Mouse (Mus musculus): ENCODE results near the gene Shmt1.

Gene Shmt1

GRCm38 (mm10) chr11:60796342-60796741, 15.2 kb downstream of the Shmt1 start:
- DNase-seq (ENCODE audit: low spot score) = no peak

DNA sequence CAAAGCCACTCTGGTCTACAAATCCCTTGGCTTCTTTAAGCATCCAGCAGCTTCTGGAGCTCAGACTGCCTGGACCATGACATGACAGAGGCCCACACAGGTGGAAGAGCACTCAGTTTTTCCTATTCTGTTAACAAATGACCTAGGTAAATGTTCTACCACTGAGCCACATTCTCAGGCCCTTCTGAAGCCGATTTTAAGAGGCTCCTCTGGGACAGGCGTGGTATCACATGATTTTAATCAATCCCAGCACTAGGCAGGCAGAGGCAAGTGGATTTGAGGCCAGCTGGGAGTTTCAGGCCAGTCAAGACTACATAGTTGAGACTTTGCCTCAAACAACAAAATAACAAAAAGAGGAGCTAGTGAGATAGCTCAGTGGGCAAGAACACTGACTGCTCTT, 21.0 kb downstream of the Shmt1 start:
- no peak for DNase-seq (ENCODE audit: low spot score)

GRCm38 (mm10) chr11:60787595-60787994, 23.9 kb downstream of the Shmt1 start:
- no peak for DNase-seq (ENCODE audit: low spot score)

- DNase-seq (ENCODE audit: low spot score) = no peak
These were observed 27.2 kb downstream of the Shmt1 start for GRCm38 (mm10) chr11:60784179-60784922.

DNA sequence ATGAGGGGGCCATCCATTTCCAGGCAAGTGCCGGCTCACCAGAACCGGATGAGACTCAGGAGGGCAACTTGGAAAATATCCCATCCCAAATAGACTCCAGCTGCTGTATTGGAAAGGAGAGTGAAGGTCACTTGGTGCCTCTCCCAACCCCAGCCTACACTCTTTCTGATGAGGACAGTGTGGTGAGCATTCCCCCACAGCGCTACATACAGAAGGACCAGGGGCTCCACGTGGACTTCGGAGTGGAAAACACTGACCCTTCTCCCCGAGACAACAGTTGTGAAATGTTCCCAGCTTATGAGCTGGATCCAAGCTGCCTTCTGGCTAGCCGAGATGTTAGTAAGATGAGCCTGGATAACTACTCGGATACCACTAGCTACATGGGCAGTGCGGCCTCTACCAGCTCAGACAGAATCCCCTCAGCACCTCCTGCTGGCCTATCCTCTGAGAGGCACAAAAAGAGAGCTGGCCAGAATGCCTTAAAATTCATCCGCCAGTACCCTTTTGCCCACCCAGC, 31.8 kb downstream of the Shmt1 start:
- DNase-seq (ENCODE audit: low spot score) = no peak

- no peak for DNase-seq (ENCODE audit: low spot score)
These were observed 33.6 kb downstream of the Shmt1 start for GRCm38 (mm10) chr11:60777801-60778370.

- DNase-seq (ENCODE audit: low spot score) = peak; percentile 75
These were observed 34.4 kb downstream of the Shmt1 start, which contains the start of the genes Top3a and Smcr8 for GRCm38 (mm10) chr11:60776829-60777740. Gene Top3a, minus strand, starts transcription at chr11:60777365. Gene Smcr8, plus strand, starts transcription at chr11:60777524.

DNA sequence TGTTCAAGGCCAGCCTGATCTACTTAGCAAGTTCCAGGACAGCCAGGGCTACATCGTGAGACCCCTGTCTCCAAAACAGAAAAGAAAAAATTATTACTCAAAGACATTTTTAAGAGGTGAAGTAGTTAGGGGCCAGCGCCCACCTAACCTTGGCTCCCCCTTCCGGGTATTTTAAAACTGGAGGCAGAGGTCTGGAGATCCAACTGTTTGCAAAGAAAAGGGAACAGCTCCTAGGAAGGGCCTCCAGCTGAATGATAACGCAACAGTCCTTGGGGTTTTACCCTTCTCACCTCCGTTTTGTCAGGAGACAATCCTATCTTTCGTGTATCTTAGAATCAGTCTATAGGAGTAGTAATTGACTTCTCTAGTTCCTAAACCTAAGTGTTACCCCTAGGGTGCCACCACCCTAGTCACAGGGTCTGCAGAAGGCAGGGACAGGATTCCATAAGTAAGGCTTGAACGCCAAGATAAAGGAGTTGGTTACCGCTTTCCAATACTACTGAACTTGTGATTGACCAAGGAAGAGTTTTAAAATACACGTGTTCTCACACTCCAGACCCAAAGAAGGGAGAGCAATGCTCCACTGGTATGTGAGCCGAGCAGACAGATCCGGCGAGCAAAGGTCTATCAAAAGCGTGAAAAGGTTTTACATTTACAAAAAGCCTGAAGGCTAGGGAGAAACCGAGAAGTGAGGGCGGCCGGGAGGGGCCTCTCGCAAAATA, 35.2 kb downstream of the Shmt1 start:
- DNase-seq (ENCODE audit: low spot score) = no peak

- no peak for DNase-seq (ENCODE audit: low spot score)
These were observed 35.9 kb downstream of the Shmt1 start for GRCm38 (mm10) chr11:60775578-60775977.

- DNase-seq (ENCODE audit: low spot score) = no peak
These were observed 36.7 kb downstream of the Shmt1 start for GRCm38 (mm10) chr11:60774841-60775240.

DNA sequence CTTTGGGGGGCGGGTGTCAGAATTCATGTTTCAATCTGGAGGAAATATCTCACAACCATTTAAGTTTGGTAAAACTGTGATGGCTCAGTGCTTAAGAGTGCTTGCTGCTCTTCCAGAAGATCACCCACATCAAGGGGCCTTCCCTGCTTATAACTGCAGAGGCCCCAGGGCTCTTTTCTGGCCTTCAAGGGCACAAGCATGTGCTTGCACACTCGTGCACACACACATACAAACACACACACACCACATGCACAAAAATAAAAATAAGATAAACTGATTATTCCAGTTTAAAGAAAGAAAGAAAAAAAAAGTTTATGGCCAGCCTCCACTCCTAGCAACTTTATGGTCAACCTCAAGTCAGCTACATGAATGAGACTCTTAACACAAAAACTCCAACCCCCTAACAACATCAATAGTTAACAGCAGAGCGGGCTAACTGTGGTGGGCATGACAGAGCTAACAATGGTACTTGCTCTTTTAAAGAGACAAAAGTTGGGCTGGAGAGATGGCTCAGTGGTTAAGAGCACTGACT, 37.3 kb downstream of the Shmt1 start:
- no peak for DNase-seq (ENCODE audit: low spot score)

DNA sequence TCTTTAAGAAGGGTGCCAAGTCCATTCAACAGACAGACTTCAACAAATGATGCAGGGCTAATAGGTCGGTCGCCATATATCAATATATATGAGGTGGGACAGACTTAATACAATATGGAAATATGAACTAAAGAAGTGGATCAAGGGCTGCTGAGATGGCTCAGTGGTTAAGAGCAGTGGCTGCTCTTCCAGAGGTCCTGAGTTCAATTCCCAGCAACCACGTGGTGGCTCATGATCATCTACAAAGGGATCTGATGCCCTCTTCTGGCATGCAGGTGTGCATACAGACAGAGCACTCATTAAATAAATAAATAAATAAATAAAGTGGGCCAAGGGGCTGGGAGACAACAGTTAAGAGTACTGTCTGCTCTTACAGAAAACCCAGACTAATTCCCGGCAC, 39.4 kb downstream of the Shmt1 start:
- DNase-seq (ENCODE audit: low spot score) = no peak

DNA sequence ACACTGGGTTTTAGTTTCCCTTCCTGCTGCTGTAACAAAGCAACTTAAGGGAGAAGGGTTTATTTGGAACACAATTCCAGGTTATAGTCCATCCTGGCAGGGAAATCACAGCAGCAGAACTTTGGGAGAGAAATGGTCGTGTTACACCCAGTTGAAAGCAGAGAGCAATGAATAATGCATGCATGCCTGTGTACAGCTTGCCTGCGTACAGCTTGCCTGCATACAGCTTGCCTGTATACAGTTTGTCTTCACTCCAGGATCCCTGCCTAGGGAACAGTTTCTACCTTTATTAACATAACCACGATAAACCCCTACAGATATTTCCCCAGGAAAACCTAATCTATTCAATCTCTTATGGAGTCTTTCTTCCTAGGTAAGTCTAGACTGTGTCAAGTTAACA, 40.7 kb downstream of the Shmt1 start:
- DNase-seq (ENCODE audit: low spot score) = no peak

DNA sequence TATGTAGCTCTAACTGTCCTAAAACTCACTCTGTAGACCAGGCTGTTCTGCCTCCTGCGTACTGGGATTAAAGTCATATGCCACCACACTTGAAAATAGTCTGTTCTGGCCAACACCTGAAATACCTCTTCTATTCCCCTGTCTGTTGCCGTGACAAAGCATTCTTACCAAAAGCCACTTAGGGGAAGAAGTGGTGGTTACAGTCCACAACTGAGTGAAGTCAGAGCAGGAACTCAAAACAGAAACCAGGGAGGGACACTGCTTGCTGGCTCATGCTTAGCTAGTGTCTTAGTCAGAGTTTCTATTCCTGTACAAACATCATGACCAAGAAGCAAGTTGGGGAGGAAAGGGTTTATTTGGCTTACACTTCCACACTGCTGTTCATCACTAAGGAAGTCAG, 42.2 kb downstream of the Shmt1 start:
- no peak for DNase-seq (ENCODE audit: low spot score)

GRCm38 (mm10) chr11:60766969-60767368, 44.5 kb downstream of the Shmt1 start:
- DNase-seq (ENCODE audit: low spot score) = no peak

DNA sequence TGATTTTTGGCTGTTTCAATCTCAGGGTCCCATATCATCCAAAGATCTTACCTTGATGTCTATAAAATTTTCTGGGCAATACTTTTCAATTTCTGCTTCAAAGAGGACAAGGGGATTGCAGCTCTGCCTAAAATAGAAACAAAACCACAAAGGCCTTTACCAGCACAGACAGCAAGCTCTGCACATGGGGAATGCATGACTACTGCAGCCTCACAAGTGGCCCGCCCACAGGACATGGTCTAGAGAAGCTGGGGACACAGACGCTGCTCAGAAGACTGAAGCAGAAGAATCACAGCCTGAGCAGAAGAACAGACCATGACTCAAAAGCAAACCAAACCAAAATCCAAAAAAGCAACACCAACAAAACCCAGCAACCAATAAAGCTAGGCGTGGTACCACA, 49.8 kb downstream of the Shmt1 start:
- DNase-seq (ENCODE audit: low spot score) = no peak

DNA sequence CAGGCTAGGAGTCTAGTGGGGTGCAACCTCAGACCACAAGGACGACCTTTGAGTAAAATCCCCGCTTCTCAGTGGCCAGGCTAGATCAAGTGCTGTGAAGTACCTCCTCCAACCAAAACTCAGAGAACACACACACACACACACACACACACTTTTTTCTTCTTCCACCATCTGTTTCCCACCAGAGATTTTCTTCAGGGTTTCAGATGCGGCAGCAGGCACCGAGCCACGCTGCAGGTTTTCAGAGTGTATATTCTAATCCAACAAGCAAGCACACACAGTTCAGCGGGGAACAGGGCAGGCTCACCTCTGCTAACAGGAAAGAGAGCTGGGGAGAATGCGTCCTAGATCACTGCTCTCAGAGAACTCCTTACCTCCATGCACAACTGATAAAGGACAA, 55.9 kb downstream of the Shmt1 start:
- no peak for DNase-seq (ENCODE audit: low spot score)

DNA sequence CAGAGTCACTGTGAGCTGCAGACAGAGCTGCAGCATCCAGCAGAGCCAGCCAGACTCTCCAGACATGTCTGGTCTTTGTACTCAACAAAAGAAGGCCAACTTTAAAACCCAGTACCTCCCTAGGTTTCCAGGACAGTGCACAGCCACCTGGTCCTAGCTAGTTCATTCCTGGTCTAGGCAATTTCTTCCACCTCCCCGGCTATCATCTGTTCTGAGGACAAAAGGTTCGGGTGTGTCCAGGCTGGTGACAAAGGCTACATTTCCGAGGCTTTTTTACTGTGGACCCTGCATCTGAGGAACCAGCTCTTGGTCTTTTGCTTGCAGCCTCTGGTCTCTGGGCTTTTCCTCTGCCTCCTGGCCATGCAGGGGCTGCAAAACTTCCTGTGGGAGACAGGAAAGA, 71.2 kb downstream of the Shmt1 start:
- no peak for DNase-seq (ENCODE audit: low spot score)
